Mouse (Mus musculus) forebrain, embryonic 10.5 days (tissue): ENCODE results near the gene D130043K22Rik. TPM values are rescaled to one million over a fixed set of nuclear protein-coding genes. Genes with fewer than 3 reads are reported as not detected.
A peak's percentile ranks its signal among the peaks of the same experiment; 100 is the strongest.

ENCODE experiments used
- DNase-seq: peaks from one replicate; pipeline ENCODE4 v3.0.0-alpha.2; 2017; ENCODE audit warnings: low spot score; ENCODE audit errors: extremely low spot score
- H3K27ac ChIP-seq: fragments of 300-500 bp; sonication (generic); 2 replicates; pipeline ENCODE4 v1.5.1; 2016; ENCODE audit warnings: mild to moderate bottlenecking
- H3K27me3 ChIP-seq: fragments of 300-500 bp; sonication (generic); 2 replicates; pipeline ENCODE4 v1.6.1; 2016; ENCODE audit warnings: mild to moderate bottlenecking; ENCODE audit not compliant: poor library complexity, severe bottlenecking
- H3K36me3 ChIP-seq: fragments of 300-500 bp; sonication (generic); replicated peaks from 2 replicates; pipeline ENCODE4 v1.6.1; 2016; ENCODE audit warnings: mild to moderate bottlenecking, moderate library complexity
- H3K4me1 ChIP-seq: fragments of 300-500 bp; sonication (generic); 2 replicates; pipeline ENCODE4 v1.6.1; 2016
- H3K4me3 ChIP-seq: fragments of 300-500 bp; sonication (generic); 2 replicates; pipeline ENCODE4 v1.5.1; 2016; ENCODE audit warnings: mild to moderate bottlenecking, moderate library complexity
- H3K9me3 ChIP-seq: fragments of 300-500 bp; sonication (generic); 2 replicates; pipeline ENCODE4 v1.6.1; 2016; ENCODE audit warnings: mild to moderate bottlenecking, moderate library complexity
- WGBS: fragments of 180-500 bp; shearing (Covaris S2); methylation state at CpG from one replicate; pipeline ENCODE4 v1.1.7; 2016; 5-methylcytosine and 5-hydroxymethylcytosine counted together
- polyA plus RNA-seq: library from polyadenylated mRNA; unstranded; fragments of >200 nt; fragmentation: Nextera tagmentation; extraction: Ambion mirVana; gene quantifications from 2 replicates; pipeline ENCODE4 v1.2.1, GENCODE M21; 2016

D130043K22Rik gene
- polyA plus RNA-seq = 0.17 and 0.43 TPM in 2 replicates

GRCm38 (mm10) chr13:24844983-24845955 is at the start of gene D130043K22Rik:
Gene D130043K22Rik, plus strand, starts transcription at chr13:24845135.
- peaks cover 25% of the 10 kb centered on the region for H3K36me3 ChIP-seq
- H3K9me3 ChIP-seq = no peaks in the 10 kb centered on the region
- H3K4me1 ChIP-seq = peaks cover 21% of the 10 kb centered on the region
- peak; percentile 61 for DNase-seq
- WGBS = 13% methylated on average over 40 of the region's 40 CpGs
- H3K4me3 ChIP-seq = peak within 1 kb of the TSS; percentile 65
- peak within 1 kb of the TSS; percentile 75 for H3K27ac ChIP-seq
- H3K27me3 ChIP-seq = no peaks in the 10 kb centered on the region; the same call in 1 of the 2 replicates

GRCm38 (mm10) chr13:24798686-24799085 is 46.2 kb upstream of the D130043K22Rik start:
- no peaks in the 10 kb centered on the region for H3K9me3 ChIP-seq
- no peaks in the 10 kb centered on the region for H3K36me3 ChIP-seq
- no peak overlapping the region for H3K4me3 ChIP-seq
- peaks cover 23% of the 10 kb centered on the region for H3K4me1 ChIP-seq
- no peaks in the 10 kb centered on the region for H3K27me3 ChIP-seq
- no peak overlapping the region for H3K27ac ChIP-seq
- no peak for DNase-seq
- 94% methylated on average over 4 of the region's 4 CpGs for WGBS

GRCm38 (mm10) chr13:24799378-24799777 is 45.6 kb upstream of the D130043K22Rik start:
- WGBS = 70% methylated on average over 5 of the region's 5 CpGs
- H3K4me1 ChIP-seq = peaks cover 30% of the 10 kb centered on the region
- H3K27ac ChIP-seq = 0 out of 2 replicates have a peak overlapping the region, but pooled peaks have one; percentile 98
- H3K27me3 ChIP-seq = no peaks in the 10 kb centered on the region
- H3K9me3 ChIP-seq = no peaks in the 10 kb centered on the region
- no peak for DNase-seq
- 0 out of 2 replicates have a peak, but pooled peaks cover 5% of the 10 kb centered on the region for H3K36me3 ChIP-seq
- peak overlapping the region; percentile 99 for H3K4me3 ChIP-seq

GRCm38 (mm10) chr13:24799925-24800673 is 44.8 kb upstream of the D130043K22Rik start:
- H3K36me3 ChIP-seq = peaks cover 11% of the 10 kb centered on the region
- H3K4me3 ChIP-seq = peak overlapping the region; percentile 99
- peaks cover 37% of the 10 kb centered on the region for H3K4me1 ChIP-seq
- peak; percentile 41 for DNase-seq
- peak overlapping the region; percentile 98 for H3K27ac ChIP-seq
- H3K27me3 ChIP-seq = no peaks in the 10 kb centered on the region
- WGBS = under 1% methylated on average over 31 of the region's 31 CpGs
- H3K9me3 ChIP-seq = no peaks in the 10 kb centered on the region

- Histone ChIP-seq H3K27me3 (no peaks in the 10 kb centered on the region), H3K9me3 (no peaks in the 10 kb centered on the region), H3K36me3 (peaks cover 18% of the 10 kb centered on the region), H3K4me1 (peaks cover 37% of the 10 kb centered on the region), H3K27ac (peak overlapping the region; percentile 98), H3K4me3 (peak overlapping the region; percentile 99)
- whole genome bisulfite sequencing = under 1% methylated on average over 42 of the region's 42 CpGs
- peak; percentile 98 for DNase-seq
Measured at GRCm38 (mm10) chr13:24800674-24801307, 44.1 kb upstream of the D130043K22Rik start.

GRCm38 (mm10) chr13:24801308-24801921 is 43.5 kb upstream of the D130043K22Rik start, which contains the start of gene BC005537:
Gene BC005537, plus strand, starts transcription at chr13:24801657.
- peaks cover 24% of the 10 kb centered on the region for H3K36me3 ChIP-seq
- H3K4me3 ChIP-seq = peak within 1 kb of the TSS; percentile 99
- H3K27me3 ChIP-seq = no peaks in the 10 kb centered on the region
- H3K9me3 ChIP-seq = no peaks in the 10 kb centered on the region
- peak within 1 kb of the TSS; percentile 98 for H3K27ac ChIP-seq
- no peak for DNase-seq
- under 1% methylated on average over 74 of the region's 74 CpGs for WGBS
- peaks cover 37% of the 10 kb centered on the region for H3K4me1 ChIP-seq

GRCm38 (mm10) chr13:24802131-24802691 is 42.7 kb upstream of the D130043K22Rik start:
- Histone ChIP-seq H3K27ac (peak overlapping the region; percentile 98), H3K27me3 (no peaks in the 10 kb centered on the region), H3K4me1 (peaks cover 37% of the 10 kb centered on the region), H3K4me3 (peak overlapping the region; percentile 99), H3K9me3 (no peaks in the 10 kb centered on the region), H3K36me3 (peaks cover 32% of the 10 kb centered on the region)
- DNase-seq = peak; percentile 38
- 0% methylated on average over 26 of the region's 26 CpGs for WGBS

GRCm38 (mm10) chr13:24803196-24803595 is 41.7 kb upstream of the D130043K22Rik start:
- H3K9me3 ChIP-seq = no peaks in the 10 kb centered on the region
- no peak for DNase-seq
- H3K27ac ChIP-seq = no peak overlapping the region
- no peaks in the 10 kb centered on the region for H3K27me3 ChIP-seq
- WGBS = 51% methylated on average over 2 of the region's 2 CpGs
- H3K36me3 ChIP-seq = peaks cover 41% of the 10 kb centered on the region
- H3K4me3 ChIP-seq = peak overlapping the region; percentile 99
- peaks cover 37% of the 10 kb centered on the region for H3K4me1 ChIP-seq

GRCm38 (mm10) chr13:24806079-24806478 is 38.9 kb upstream of the D130043K22Rik start:
- Histone ChIP-seq H3K4me3 (no peak overlapping the region), H3K27ac (no peak overlapping the region), H3K27me3 (no peaks in the 10 kb centered on the region), H3K9me3 (no peaks in the 10 kb centered on the region), H3K36me3 (peaks cover 70% of the 10 kb centered on the region), H3K4me1 (peaks cover 29% of the 10 kb centered on the region)
- no peak for DNase-seq

- no peak for DNase-seq
- Histone ChIP-seq H3K27me3 (no peaks in the 10 kb centered on the region), H3K36me3 (peaks cover 97% of the 10 kb centered on the region), H3K4me1 (peaks cover 5% of the 10 kb centered on the region; the same call in 1 of the 2 replicates), H3K4me3 (no peak overlapping the region), H3K9me3 (no peaks in the 10 kb centered on the region), H3K27ac (no peak overlapping the region)
- WGBS = 91% methylated on average over 2 of the region's 2 CpGs
Measured at GRCm38 (mm10) chr13:24812521-24812920, 32.4 kb upstream of the D130043K22Rik start.

GRCm38 (mm10) chr13:24814616-24815015 is 30.3 kb upstream of the D130043K22Rik start:
- no peak overlapping the region for H3K27ac ChIP-seq
- peaks cover 5% of the 10 kb centered on the region; the same call in 1 of the 2 replicates for H3K4me1 ChIP-seq
- no peaks in the 10 kb centered on the region for H3K9me3 ChIP-seq
- 79% methylated on average over 1 of the region's 1 CpGs for WGBS
- peaks cover 89% of the 10 kb centered on the region for H3K36me3 ChIP-seq
- H3K4me3 ChIP-seq = no peak overlapping the region
- DNase-seq = no peak
- H3K27me3 ChIP-seq = no peaks in the 10 kb centered on the region
